Mouse (Mus musculus): Measurements from ENCODE around the gene Slc4a10. TPM values are rescaled to one million over a fixed set of nuclear protein-coding genes. Genes with fewer than 3 reads are reported as not detected.

Gene Slc4a10
- total and polyA plus RNA-seq, 2 experiments from 2014 or later, result 27.7 to 65.4 TPM

DNA sequence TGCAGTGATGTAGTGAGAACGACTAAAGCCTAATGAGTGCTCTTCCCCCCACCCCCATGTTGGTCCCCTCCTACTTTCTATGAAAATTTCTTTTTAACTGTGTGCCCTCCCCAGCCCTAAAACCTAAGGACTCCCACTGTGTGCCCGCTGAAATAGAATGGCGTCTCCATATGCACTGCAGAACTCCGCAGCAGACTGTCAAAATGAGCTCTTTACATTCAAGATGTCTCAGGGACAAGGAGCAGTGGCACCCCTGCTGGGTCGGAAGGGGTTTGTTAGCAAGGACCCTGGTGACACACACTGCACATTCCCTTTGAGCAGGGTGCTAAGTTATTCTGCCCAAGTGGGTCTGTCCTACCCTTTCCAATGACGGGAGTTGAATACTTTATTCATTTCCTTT, 309.5 kb downstream of the Slc4a10 start:
- H3K4me3 ChIP-seq (ENCODE audit: low read depth, low read length), result no peak overlapping the region
- no peak for DNase-seq (ENCODE audit: low spot score)
- H3K27ac ChIP-seq (ENCODE audit: low read depth, low read length), result no peak overlapping the region
- ATAC-seq (ENCODE audit: low FRiP score), result no peak
- WGBS, result 48% methylated on average over 6 of the region's 6 CpGs
- H3K36me3 ChIP-seq (ENCODE audit: insufficient read depth, low read length), result no peaks in the 10 kb centered on the region
- H3K4me1 ChIP-seq (ENCODE audit: insufficient read depth, low read length), result no peaks in the 10 kb centered on the region
- 0 out of 2 replicates have a peak, but pooled peaks cover 2% of the 10 kb centered on the region for H3K9me3 ChIP-seq (ENCODE audit: low read length)
- H3K9ac ChIP-seq (replicated peaks; ENCODE audit: low read length, poor library complexity, severe bottlenecking), result no peak overlapping the region
- no peaks in the 10 kb centered on the region for H3K27me3 ChIP-seq (ENCODE audit: insufficient read depth, low read length)
- no peak for TF ChIP-seq CTCF (IDR thresholded peaks at IDR 0.05)
- H3K4me2 ChIP-seq (ENCODE audit: low read depth, low read length, poor library complexity, severe bottlenecking), result no peak overlapping the region

- WGBS, result 81% methylated on average over 14 of the region's 14 CpGs
- no peak overlapping the region for H3K4me2 ChIP-seq (ENCODE audit: low read depth, low read length, poor library complexity, severe bottlenecking)
- no peak overlapping the region for H3K27ac ChIP-seq (ENCODE audit: low read depth, low read length)
- ATAC-seq (ENCODE audit: low FRiP score), result no peak
- DNase-seq (ENCODE audit: low spot score), result no peak
- TF ChIP-seq CTCF (IDR thresholded peaks at IDR 0.05), result no peak
- no peaks in the 10 kb centered on the region for H3K36me3 ChIP-seq (ENCODE audit: insufficient read depth, low read length)
- H3K9ac ChIP-seq (replicated peaks; ENCODE audit: low read length, poor library complexity, severe bottlenecking), result no peak overlapping the region
- 0 out of 2 replicates have a peak, but pooled peaks cover 2% of the 10 kb centered on the region for H3K9me3 ChIP-seq (ENCODE audit: low read length)
- H3K27me3 ChIP-seq (ENCODE audit: insufficient read depth, low read length), result no peaks in the 10 kb centered on the region
- no peaks in the 10 kb centered on the region for H3K4me1 ChIP-seq (ENCODE audit: insufficient read depth, low read length)
- no peak overlapping the region for H3K4me3 ChIP-seq (ENCODE audit: low read depth, low read length)
These were observed 310.3 kb downstream of the Slc4a10 start for GRCm38 (mm10) chr2:62356606-62357005.

GRCm38 (mm10) chr2:62357259-62357658, 311.0 kb downstream of the Slc4a10 start:
- no peak overlapping the region for H3K9ac ChIP-seq (replicated peaks; ENCODE audit: low read length, poor library complexity, severe bottlenecking)
- 0 out of 2 replicates have a peak, but pooled peaks cover 2% of the 10 kb centered on the region for H3K9me3 ChIP-seq (ENCODE audit: low read length)
- no peak for TF ChIP-seq CTCF (IDR thresholded peaks at IDR 0.05)
- H3K4me3 ChIP-seq (ENCODE audit: low read depth, low read length), result no peak overlapping the region
- H3K27me3 ChIP-seq (ENCODE audit: insufficient read depth, low read length), result no peaks in the 10 kb centered on the region
- ATAC-seq (ENCODE audit: low FRiP score), result no peak
- WGBS, result 93% methylated on average over 7 of the region's 7 CpGs
- H3K27ac ChIP-seq (ENCODE audit: low read depth, low read length), result no peak overlapping the region
- no peak overlapping the region for H3K4me2 ChIP-seq (ENCODE audit: low read depth, low read length, poor library complexity, severe bottlenecking)
- DNase-seq (ENCODE audit: low spot score), result no peak
- H3K36me3 ChIP-seq (ENCODE audit: insufficient read depth, low read length), result no peaks in the 10 kb centered on the region
- no peaks in the 10 kb centered on the region for H3K4me1 ChIP-seq (ENCODE audit: insufficient read depth, low read length)

DNA sequence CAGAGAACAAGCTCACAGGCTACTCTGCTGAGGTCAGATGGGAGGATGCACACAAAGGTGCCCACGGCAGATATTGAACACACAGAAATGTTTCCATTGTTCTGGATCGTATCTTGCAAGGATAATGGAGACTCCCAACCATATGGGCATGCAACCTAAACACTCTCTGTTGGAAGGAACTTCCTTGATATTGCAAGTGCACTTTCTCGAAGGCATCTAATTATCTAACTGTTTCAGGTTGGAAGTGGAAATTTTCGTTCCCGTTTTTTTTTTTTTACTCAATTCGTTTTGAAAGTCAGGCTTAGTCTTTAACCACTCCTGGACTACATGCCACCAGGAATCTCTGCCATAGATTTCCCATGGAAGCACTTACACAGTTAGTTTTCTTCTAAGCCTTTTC, 314.6 kb downstream of the Slc4a10 start:
- no peak overlapping the region for H3K9ac ChIP-seq (replicated peaks; ENCODE audit: low read length, poor library complexity, severe bottlenecking)
- H3K9me3 ChIP-seq (ENCODE audit: low read length), result no peaks in the 10 kb centered on the region
- no peak for DNase-seq (ENCODE audit: low spot score)
- H3K36me3 ChIP-seq (ENCODE audit: insufficient read depth, low read length), result no peaks in the 10 kb centered on the region
- H3K4me2 ChIP-seq (ENCODE audit: low read depth, low read length, poor library complexity, severe bottlenecking), result no peak overlapping the region
- 77% methylated on average over 6 of the region's 6 CpGs for WGBS
- no peak overlapping the region for H3K4me3 ChIP-seq (ENCODE audit: low read depth, low read length)
- H3K4me1 ChIP-seq (ENCODE audit: insufficient read depth, low read length), result no peaks in the 10 kb centered on the region
- no peak overlapping the region for H3K27ac ChIP-seq (ENCODE audit: low read depth, low read length)
- TF ChIP-seq CTCF (IDR thresholded peaks at IDR 0.05), result no peak
- H3K27me3 ChIP-seq (ENCODE audit: insufficient read depth, low read length), result no peaks in the 10 kb centered on the region
- no peak for ATAC-seq (ENCODE audit: low FRiP score)

DNA sequence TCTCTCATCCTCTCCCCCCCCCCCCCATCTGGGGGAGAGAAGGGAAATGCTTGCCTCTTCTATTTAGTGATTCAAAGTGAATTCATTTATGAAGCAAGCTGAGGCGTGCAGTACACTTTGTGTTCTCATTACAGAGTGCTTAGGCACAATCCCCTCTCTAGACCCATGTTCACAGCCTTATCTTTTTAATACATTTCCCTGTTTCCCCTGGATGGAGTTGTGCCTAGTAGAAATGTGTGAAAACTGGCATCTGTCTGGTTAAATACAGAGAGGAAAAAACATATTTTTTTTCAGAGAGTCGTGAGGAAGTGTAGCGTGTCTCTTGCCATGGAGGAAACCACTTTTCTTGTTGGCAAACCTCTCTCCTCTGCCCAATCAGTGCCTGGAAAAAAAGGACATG, 315.3 kb downstream of the Slc4a10 start:
- ATAC-seq (ENCODE audit: low FRiP score) (no peak), DNase-seq (ENCODE audit: low spot score) (no peak)
- Histone ChIP-seq H3K9me3 (ENCODE audit: low read length) (no peaks in the 10 kb centered on the region), H3K4me1 (ENCODE audit: insufficient read depth, low read length) (no peaks in the 10 kb centered on the region), H3K27ac (ENCODE audit: low read depth, low read length) (no peak overlapping the region), H3K36me3 (ENCODE audit: insufficient read depth, low read length) (no peaks in the 10 kb centered on the region), H3K4me2 (ENCODE audit: low read depth, low read length, poor library complexity, severe bottlenecking) (no peak overlapping the region), H3K4me3 (ENCODE audit: low read depth, low read length) (no peak overlapping the region), H3K9ac (replicated peaks; ENCODE audit: low read length, poor library complexity, severe bottlenecking) (no peak overlapping the region), H3K27me3 (ENCODE audit: insufficient read depth, low read length) (no peaks in the 10 kb centered on the region)
- 81% methylated on average over 3 of the region's 3 CpGs for WGBS
- TF ChIP-seq CTCF (IDR thresholded peaks at IDR 0.05), result no peak

DNA sequence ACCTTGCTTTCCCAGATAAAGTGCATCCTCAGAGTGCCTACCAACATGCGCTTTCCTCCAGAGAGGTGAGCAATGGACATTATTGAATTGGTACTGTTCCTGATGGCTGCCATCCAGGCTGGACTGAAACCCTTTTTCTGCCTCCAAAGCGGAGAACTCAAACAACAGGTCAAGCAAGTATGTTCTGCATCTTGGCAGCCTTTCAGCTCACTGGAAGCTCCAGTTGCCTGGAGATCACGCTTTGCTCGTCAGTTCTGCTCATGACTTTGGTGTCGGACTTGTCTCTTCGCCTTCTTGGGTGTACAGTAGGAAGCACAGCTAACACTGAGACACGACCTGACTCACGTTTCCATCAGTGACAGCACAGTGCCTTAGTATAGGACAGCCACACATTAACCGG, 315.9 kb downstream of the Slc4a10 start:
- no peak for DNase-seq (ENCODE audit: low spot score)
- no peaks in the 10 kb centered on the region for H3K27me3 ChIP-seq (ENCODE audit: insufficient read depth, low read length)
- ATAC-seq (ENCODE audit: low FRiP score), result no peak
- no peak overlapping the region for H3K9ac ChIP-seq (replicated peaks; ENCODE audit: low read length, poor library complexity, severe bottlenecking)
- no peaks in the 10 kb centered on the region for H3K9me3 ChIP-seq (ENCODE audit: low read length)
- 88% methylated on average over 9 of the region's 9 CpGs for WGBS
- no peak overlapping the region for H3K4me3 ChIP-seq (ENCODE audit: low read depth, low read length)
- H3K27ac ChIP-seq (ENCODE audit: low read depth, low read length), result no peak overlapping the region
- H3K4me1 ChIP-seq (ENCODE audit: insufficient read depth, low read length), result no peaks in the 10 kb centered on the region
- H3K36me3 ChIP-seq (ENCODE audit: insufficient read depth, low read length), result no peaks in the 10 kb centered on the region
- H3K4me2 ChIP-seq (ENCODE audit: low read depth, low read length, poor library complexity, severe bottlenecking), result no peak overlapping the region
- no peak for TF ChIP-seq CTCF (IDR thresholded peaks at IDR 0.05)

Data from midbrain, postnatal 0 days (tissue).